Mouse (Mus musculus) heart, adult 2 months (tissue): ENCODE measurements around the gene Srgap2. TPM values are rescaled to one million over a fixed set of nuclear protein-coding genes. Genes with fewer than 3 reads are reported as not detected.

Source experiments
- DNase-seq, 2 experiments: peaks; one replicate each; pipeline ENCODE4 v3.0.0; 2021
- H3K27ac ChIP-seq: fragments of 200-600 bp; 2 replicates; pipeline ENCODE4 v1.8.1; 2022
- H3K27me3 ChIP-seq: fragments of 200-500 bp; 2 replicates; pipeline ENCODE4 v1.6.1; 2012; ENCODE audit warnings: mild to moderate bottlenecking, low read length, inconsistent platforms, mixed read lengths; ENCODE audit not compliant: control insufficient read depth, insufficient read depth
- H3K36me3 ChIP-seq: fragments of 200-500 bp; 2 replicates; pipeline ENCODE4 v1.6.1; 2012; ENCODE audit warnings: low read length, inconsistent platforms; ENCODE audit not compliant: control insufficient read depth, insufficient read depth
- H3K4me1 ChIP-seq: fragments of 200-500 bp; 2 replicates; pipeline ENCODE4 v1.6.1; 2011; ENCODE audit warnings: low read length; ENCODE audit not compliant: control insufficient read depth, insufficient read depth
- H3K4me3 ChIP-seq: fragments of 200-600 bp; 2 replicates; pipeline ENCODE4 v1.8.1; 2022
- H3K79me2 ChIP-seq: fragments of 200-500 bp; replicated peaks from 2 replicates; pipeline ENCODE4 v1.6.1; 2012; ENCODE audit warnings: mild to moderate bottlenecking, inconsistent platforms, low read length, moderate library complexity, mixed read lengths; ENCODE audit not compliant: control insufficient read depth, insufficient read depth
- H3K9ac ChIP-seq: fragments of 200-500 bp; 2 replicates; pipeline ENCODE4 v1.6.1; 2012; ENCODE audit warnings: low read depth, mild to moderate bottlenecking, control low read depth, inconsistent platforms, low read length, mixed read lengths
- CTCF ChIP-seq: fragments of 200-600 bp; IDR thresholded peaks from 2 replicates; pipeline ENCODE4 v1.8.1; 2022; ENCODE audit warnings: antibody characterized with exemption, mild to moderate bottlenecking, moderate library complexity
- EP300 ChIP-seq: fragments of 200-500 bp; IDR thresholded peaks from 2 replicates; pipeline ENCODE4 v1.6.1; 2011; ENCODE audit warnings: low read depth, low read length, control low read depth; ENCODE audit not compliant: insufficient read depth
- POLR2A ChIP-seq: fragments of 200-500 bp; IDR thresholded peaks from 2 replicates; pipeline ENCODE4 v1.6.1; 2011; ENCODE audit warnings: mild to moderate bottlenecking, low read depth, low read length, control low read depth; ENCODE audit not compliant: insufficient read depth
- WGBS: fragments of 180-500 bp; shearing (Covaris S2); methylation state at CpG from one replicate; pipeline ENCODE4 v1.1.7; 2018; 5-methylcytosine and 5-hydroxymethylcytosine counted together
- intact Hi-C: fragments of 180-260 bp; cut with DNase I; formaldehyde crosslinking; loops from one replicate; pipeline ENCODE4 v1.15.1; 2025
- polyA plus RNA-seq: library from polyadenylated mRNA; depleted of rRNA; stranded (reverse); fragments of >200 nt; gene quantifications from 2 replicates; pipeline ENCODE4 v1.2.3, GENCODE M21; 2012
- total RNA-seq, 2 experiments: library from RNA; stranded (reverse); gene quantifications; 2 replicates each; pipeline ENCODE4 v1.2.3; 2021

Gene Srgap2
- total and polyA plus RNA-seq, 3 experiments, result 15.2 to 20.5 (median 15.9) TPM

DNA sequence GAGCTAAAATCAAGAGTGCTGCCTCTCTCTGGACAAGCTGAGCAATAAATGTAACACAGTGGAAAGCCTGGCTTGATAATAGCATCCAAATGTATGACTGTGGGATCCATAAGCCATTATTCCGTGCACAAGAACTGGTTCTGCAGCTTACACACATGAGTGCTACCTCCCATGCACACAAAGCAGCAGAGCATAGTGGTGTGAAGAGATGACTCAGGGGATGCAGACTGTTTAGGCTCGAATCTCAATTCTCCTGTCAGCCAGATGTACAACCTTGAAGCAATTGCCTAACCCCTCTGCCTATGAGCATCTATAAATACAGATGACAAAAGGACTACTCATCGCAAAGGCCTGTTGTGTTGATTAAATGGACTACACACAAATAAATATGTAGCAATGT, 126.3 kb downstream of the Srgap2 start:
- DNase-seq, result no peak
- WGBS, result 89% methylated on average over 3 of the region's 3 CpGs
- no peaks in the 10 kb centered on the region for H3K79me2 ChIP-seq
- TF ChIP-seq CTCF (no peak), EP300 (no peak), POLR2A (no peak)
- intact Hi-C loops, result no loop called here
- no peak overlapping the region for H3K27ac ChIP-seq
- H3K4me3 ChIP-seq, result no peak overlapping the region
- peaks cover 2% of the 10 kb centered on the region; the same call in 1 of the 2 replicates for H3K4me1 ChIP-seq
- H3K27me3 ChIP-seq, result no peaks in the 10 kb centered on the region
- no peaks in the 10 kb centered on the region for H3K36me3 ChIP-seq
- no peak overlapping the region for H3K9ac ChIP-seq

DNA sequence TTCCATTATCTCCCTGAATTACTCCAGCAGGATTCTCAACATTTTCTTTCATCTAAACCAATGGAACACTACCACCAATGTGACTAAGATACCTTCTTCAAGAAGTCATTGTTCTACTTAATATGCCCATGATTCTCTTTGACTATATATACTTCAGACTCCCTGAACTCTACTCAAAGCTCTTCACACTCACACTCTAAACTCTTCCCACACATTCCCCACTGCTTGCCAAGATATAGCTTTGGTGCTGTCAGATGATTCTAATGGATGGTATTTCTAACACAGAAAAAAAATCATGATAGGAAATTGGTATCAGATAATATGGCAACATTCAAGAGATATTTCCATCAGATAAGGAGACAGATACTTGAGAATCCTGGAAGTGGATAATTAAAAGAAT, 129.0 kb downstream of the Srgap2 start:
- H3K9ac ChIP-seq, result no peak overlapping the region
- H3K4me1 ChIP-seq, result peaks cover 2% of the 10 kb centered on the region; the same call in 1 of the 2 replicates
- no peaks in the 10 kb centered on the region for H3K27me3 ChIP-seq
- H3K27ac ChIP-seq, result no peak overlapping the region
- intact Hi-C loops, result no loop called here
- no peak overlapping the region for H3K4me3 ChIP-seq
- H3K36me3 ChIP-seq, result no peaks in the 10 kb centered on the region
- DNase-seq, result no peak
- TF ChIP-seq CTCF, result no peak
- TF ChIP-seq EP300, result no peak
- no peak for TF ChIP-seq POLR2A
- no peaks in the 10 kb centered on the region for H3K79me2 ChIP-seq

DNA sequence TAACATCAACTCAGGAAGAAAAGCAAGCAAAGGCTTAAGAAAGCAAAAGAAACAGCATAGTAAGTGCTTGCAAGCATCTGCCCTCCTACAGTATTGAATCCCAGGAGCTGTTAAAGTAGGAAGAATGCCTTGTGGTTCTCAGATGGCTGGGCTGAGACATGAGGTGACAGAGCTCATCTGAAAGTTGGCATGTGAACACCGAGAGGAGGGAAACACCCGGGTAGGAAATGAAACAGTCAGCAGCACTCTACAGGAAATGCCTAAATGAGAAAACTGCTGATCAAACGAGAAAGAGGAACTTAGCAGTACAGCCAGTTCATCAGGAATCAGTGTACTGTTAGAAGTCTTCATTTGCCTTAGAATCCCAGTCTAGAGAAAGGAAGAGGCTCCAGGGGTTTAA, 142.7 kb downstream of the Srgap2 start:
- WGBS, result 6% methylated on average over 3 of the region's 3 CpGs
- TF ChIP-seq EP300 (no peak), POLR2A (no peak), CTCF (no peak)
- Histone ChIP-seq H3K4me1 (peaks cover 12% of the 10 kb centered on the region), H3K4me3 (no peak overlapping the region), H3K27me3 (no peaks in the 10 kb centered on the region), H3K9ac (no peak overlapping the region), H3K27ac (peak overlapping the region; percentile 2; the same call in 1 of the 2 replicates), H3K36me3 (peaks cover 18% of the 10 kb centered on the region), H3K79me2 (no peaks in the 10 kb centered on the region)
- peak in 1 of 2 experiments; percentile 51 for DNase-seq
- intact Hi-C loops, result loop anchor here (5.0 kb wide), 1 partner anchor 143 kb away; the partner anchor contains the start of genes Fam72a and Srgap2

DNA sequence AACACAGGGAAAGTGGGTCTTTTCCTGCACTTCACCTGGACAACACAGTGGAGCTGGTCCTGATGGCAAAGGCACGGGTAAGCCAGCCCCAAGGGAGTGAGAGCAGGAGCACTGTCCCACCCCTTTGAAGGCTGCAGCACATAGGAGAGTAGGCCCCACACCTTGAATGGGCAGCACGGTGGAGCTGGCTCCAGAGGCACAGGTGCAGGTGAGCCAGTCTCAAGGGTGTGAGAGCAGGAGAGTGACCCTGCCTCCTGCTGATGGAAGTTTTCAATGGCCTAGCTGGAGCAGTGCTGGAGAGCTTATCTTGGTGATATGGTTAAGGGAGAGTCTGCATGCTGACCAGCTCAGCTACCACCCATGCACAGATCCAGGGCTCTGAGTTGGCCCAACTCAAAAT, 145.0 kb downstream of the Srgap2 start:
- TF ChIP-seq CTCF, result no peak
- TF ChIP-seq EP300, result no peak
- TF ChIP-seq POLR2A, result no peak
- no peak for DNase-seq
- intact Hi-C loops, result loop anchor here (5.0 kb wide), 1 partner anchor 145 kb away; the partner anchor contains the start of genes Fam72a and Srgap2
- Histone ChIP-seq H3K27ac (no peak overlapping the region), H3K4me1 (peaks cover 23% of the 10 kb centered on the region), H3K27me3 (no peaks in the 10 kb centered on the region), H3K9ac (no peak overlapping the region), H3K4me3 (no peak overlapping the region), H3K36me3 (peaks cover 30% of the 10 kb centered on the region), H3K79me2 (no peaks in the 10 kb centered on the region)
- 86% methylated on average over 2 of the region's 2 CpGs for WGBS

DNA sequence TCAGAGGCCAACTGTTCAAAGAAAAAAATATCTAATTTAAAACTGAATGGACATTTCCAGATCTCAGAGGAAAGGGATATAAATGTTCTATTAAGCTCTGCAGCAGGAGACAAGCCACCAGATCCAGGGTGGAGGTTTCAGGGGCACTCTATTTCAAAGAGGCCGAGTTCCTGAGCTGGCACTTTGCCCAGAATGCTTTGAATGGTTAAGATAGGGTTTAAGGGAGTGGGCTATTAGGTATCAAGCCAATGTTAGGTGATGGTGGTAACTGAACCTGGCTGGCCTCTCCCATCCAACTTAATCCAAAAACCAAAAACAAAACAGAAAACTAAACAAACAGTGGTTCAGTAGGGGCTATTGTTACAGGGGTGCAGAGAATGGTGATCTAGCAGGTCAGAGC, 146.9 kb downstream of the Srgap2 start:
- Histone ChIP-seq H3K79me2 (no peaks in the 10 kb centered on the region), H3K4me1 (peaks cover 21% of the 10 kb centered on the region), H3K9ac (no peak overlapping the region), H3K4me3 (no peak overlapping the region), H3K36me3 (peaks cover 30% of the 10 kb centered on the region), H3K27ac (no peak overlapping the region), H3K27me3 (no peaks in the 10 kb centered on the region)
- no peak for DNase-seq
- TF ChIP-seq EP300 (no peak), POLR2A (no peak), CTCF (no peak)
- intact Hi-C loops, result loop anchor here (5.0 kb wide), 1 partner anchor 147 kb away; the partner anchor contains the start of genes Fam72a and Srgap2
- WGBS, result 19% methylated on average over 1 of the region's 1 CpGs

DNA sequence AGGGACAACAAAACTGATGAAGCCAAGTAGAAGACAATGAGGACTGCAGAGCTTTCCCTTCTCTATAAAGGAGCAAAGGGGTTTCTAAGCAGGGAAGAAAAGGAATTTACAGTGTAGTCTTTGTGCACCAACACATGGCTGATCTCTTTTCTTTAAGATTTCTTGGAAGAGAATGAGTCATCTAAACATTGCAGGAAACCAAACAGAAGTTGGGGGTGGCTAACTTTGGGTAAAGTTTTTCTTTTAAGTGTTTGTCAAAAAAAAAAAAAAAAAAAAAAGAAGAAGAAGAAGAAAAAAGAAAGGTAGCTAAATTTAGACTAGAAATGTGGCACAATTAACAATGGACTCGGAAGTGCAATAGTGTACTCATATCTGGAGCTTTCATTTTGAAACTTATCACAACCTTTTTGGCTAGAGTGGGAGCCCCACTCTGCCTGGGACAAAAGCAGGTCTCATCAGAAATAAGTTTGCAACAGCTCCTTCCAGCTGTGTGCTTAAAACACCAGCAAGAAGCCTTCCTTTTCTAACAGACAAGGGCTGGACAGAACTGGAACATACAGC, 148.2 kb downstream of the Srgap2 start:
- no peak for DNase-seq
- Histone ChIP-seq H3K4me1 (peaks cover 20% of the 10 kb centered on the region), H3K9ac (no peak overlapping the region; the same call in 1 of the 2 replicates), H3K27ac (peak overlapping the region; percentile 61), H3K79me2 (no peaks in the 10 kb centered on the region), H3K4me3 (no peak overlapping the region), H3K27me3 (no peaks in the 10 kb centered on the region), H3K36me3 (peaks cover 23% of the 10 kb centered on the region)
- no peak for TF ChIP-seq POLR2A
- TF ChIP-seq EP300, result no peak
- no peak for TF ChIP-seq CTCF
- intact Hi-C loops, result no loop called here
- WGBS, result 5% methylated on average over 1 of the region's 1 CpGs
